Mouse (Mus musculus): ENCODE measurements at regions not wholly inside any gene's neighbourhood (a gene's known extent, or its start where the extent isn't known, plus 50 kb on each side); places are given as distances from the start of the nearest gene placed in this dataset.

GRCm38 (mm10) chr16:29706996-29707395 is 127.9 kb downstream of the Opa1 start:
- Histone ChIP-seq H3K27me3 (no peaks in the 10 kb centered on the region), H3K36me3 (no peaks in the 10 kb centered on the region), H3K27ac (replicated peaks) (no peak overlapping the region), H3K9me3 (replicated peaks) (no peaks in the 10 kb centered on the region), H3K4me3 (replicated peaks) (no peak overlapping the region), H3K4me1 (no peaks in the 10 kb centered on the region), H3K4me2 (replicated peaks) (no peak overlapping the region), H3K9ac (no peak overlapping the region)
- no peak for ATAC-seq (ENCODE audit: insufficient number of reproducible peaks, low FRiP score, low TSS enrichment, low read depth)
- 90% methylated on average over 4 of the region's 4 CpGs for WGBS

- no peaks in the 10 kb centered on the region for H3K4me1 ChIP-seq
- H3K4me3 ChIP-seq (replicated peaks) = no peak overlapping the region
- no peak for ATAC-seq (ENCODE audit: insufficient number of reproducible peaks, low FRiP score, low TSS enrichment, low read depth)
- 89% methylated on average over 11 of the region's 11 CpGs for WGBS
- no peak overlapping the region for H3K4me2 ChIP-seq (replicated peaks)
- H3K27me3 ChIP-seq = no peaks in the 10 kb centered on the region
- H3K36me3 ChIP-seq = no peaks in the 10 kb centered on the region
- H3K9ac ChIP-seq = no peak overlapping the region
- no peak overlapping the region for H3K27ac ChIP-seq (replicated peaks)
- no peaks in the 10 kb centered on the region for H3K9me3 ChIP-seq (replicated peaks)
These were observed 128.5 kb downstream of the Opa1 start for GRCm38 (mm10) chr16:29707656-29708055.

- H3K27me3 ChIP-seq = no peaks in the 10 kb centered on the region
- H3K27ac ChIP-seq (replicated peaks) = no peak overlapping the region
- H3K36me3 ChIP-seq = no peaks in the 10 kb centered on the region
- no peak for ATAC-seq (ENCODE audit: insufficient number of reproducible peaks, low FRiP score, low TSS enrichment, low read depth)
- H3K9ac ChIP-seq = no peak overlapping the region
- H3K4me3 ChIP-seq (replicated peaks) = no peak overlapping the region
- no peaks in the 10 kb centered on the region for H3K9me3 ChIP-seq (replicated peaks)
- H3K4me2 ChIP-seq (replicated peaks) = no peak overlapping the region
- WGBS = 71% methylated on average over 4 of the region's 4 CpGs
- peaks cover 5% of the 10 kb centered on the region; the same call in 1 of the 2 replicates for H3K4me1 ChIP-seq
These were observed 129.9 kb downstream of the Opa1 start for GRCm38 (mm10) chr16:29709072-29709471.

GRCm38 (mm10) chr16:29711386-29711785 is 132.3 kb downstream of the Opa1 start:
- no peak overlapping the region for H3K9ac ChIP-seq
- ATAC-seq (ENCODE audit: insufficient number of reproducible peaks, low FRiP score, low TSS enrichment, low read depth) = no peak
- H3K9me3 ChIP-seq (replicated peaks) = no peaks in the 10 kb centered on the region
- H3K4me2 ChIP-seq (replicated peaks) = no peak overlapping the region
- H3K27me3 ChIP-seq = no peaks in the 10 kb centered on the region
- peaks cover 13% of the 10 kb centered on the region for H3K4me1 ChIP-seq
- no peak overlapping the region for H3K27ac ChIP-seq (replicated peaks)
- H3K36me3 ChIP-seq = no peaks in the 10 kb centered on the region
- no peak overlapping the region for H3K4me3 ChIP-seq (replicated peaks)

- Histone ChIP-seq H3K4me1 (peaks cover 13% of the 10 kb centered on the region), H3K36me3 (no peaks in the 10 kb centered on the region), H3K27ac (replicated peaks) (no peak overlapping the region), H3K9me3 (replicated peaks) (no peaks in the 10 kb centered on the region), H3K27me3 (no peaks in the 10 kb centered on the region), H3K4me2 (replicated peaks) (no peak overlapping the region), H3K9ac (no peak overlapping the region), H3K4me3 (replicated peaks) (no peak overlapping the region)
- WGBS = 72% methylated on average over 12 of the region's 12 CpGs
- ATAC-seq (ENCODE audit: insufficient number of reproducible peaks, low FRiP score, low TSS enrichment, low read depth) = no peak; the same call in 1 of the 2 replicates
These were observed 133.0 kb downstream of the Opa1 start for GRCm38 (mm10) chr16:29711912-29712681.

GRCm38 (mm10) chr16:29714612-29715127 is 135.5 kb downstream of the Opa1 start:
- Histone ChIP-seq H3K9me3 (replicated peaks) (no peaks in the 10 kb centered on the region), H3K27me3 (no peaks in the 10 kb centered on the region), H3K9ac (no peak overlapping the region), H3K36me3 (no peaks in the 10 kb centered on the region), H3K27ac (replicated peaks) (no peak overlapping the region), H3K4me1 (peaks cover 20% of the 10 kb centered on the region), H3K4me2 (replicated peaks) (no peak overlapping the region), H3K4me3 (replicated peaks) (no peak overlapping the region)
- peak; percentile 34 for ATAC-seq (ENCODE audit: insufficient number of reproducible peaks, low FRiP score, low TSS enrichment, low read depth)
- 29% methylated on average over 10 of the region's 10 CpGs for WGBS

- no peak for ATAC-seq (ENCODE audit: insufficient number of reproducible peaks, low FRiP score, low TSS enrichment, low read depth)
- Histone ChIP-seq H3K4me2 (replicated peaks) (no peak overlapping the region), H3K4me3 (replicated peaks) (no peak overlapping the region), H3K4me1 (peaks cover 19% of the 10 kb centered on the region), H3K9me3 (replicated peaks) (no peaks in the 10 kb centered on the region), H3K36me3 (no peaks in the 10 kb centered on the region), H3K9ac (no peak overlapping the region), H3K27ac (replicated peaks) (no peak overlapping the region), H3K27me3 (no peaks in the 10 kb centered on the region)
- 28% methylated on average over 10 of the region's 10 CpGs for WGBS
These were observed 139.8 kb downstream of the Opa1 start for GRCm38 (mm10) chr16:29718965-29719364.

- no peaks in the 10 kb centered on the region for H3K27me3 ChIP-seq
- peaks cover 10% of the 10 kb centered on the region for H3K4me1 ChIP-seq
- no peak overlapping the region for H3K4me3 ChIP-seq (replicated peaks)
- 70% methylated on average over 23 of the region's 23 CpGs for WGBS
- no peak overlapping the region for H3K9ac ChIP-seq
- no peaks in the 10 kb centered on the region for H3K36me3 ChIP-seq
- no peak overlapping the region for H3K27ac ChIP-seq (replicated peaks)
- H3K4me2 ChIP-seq (replicated peaks) = no peak overlapping the region
- ATAC-seq (ENCODE audit: insufficient number of reproducible peaks, low FRiP score, low TSS enrichment, low read depth) = no peak
- H3K9me3 ChIP-seq (replicated peaks) = no peaks in the 10 kb centered on the region
These were observed 140.7 kb downstream of the Opa1 start for GRCm38 (mm10) chr16:29719571-29720451.

GRCm38 (mm10) chr16:29725153-29725552 is 146.0 kb downstream of the Opa1 start:
- H3K9ac ChIP-seq = no peak overlapping the region
- peaks cover 21% of the 10 kb centered on the region for H3K4me1 ChIP-seq
- no peak overlapping the region for H3K27ac ChIP-seq (replicated peaks)
- no peaks in the 10 kb centered on the region for H3K36me3 ChIP-seq
- no peak for ATAC-seq (ENCODE audit: insufficient number of reproducible peaks, low FRiP score, low TSS enrichment, low read depth)
- no peaks in the 10 kb centered on the region for H3K9me3 ChIP-seq (replicated peaks)
- no peak overlapping the region for H3K4me3 ChIP-seq (replicated peaks)
- peaks cover 13% of the 10 kb centered on the region; the same call in 1 of the 2 replicates for H3K27me3 ChIP-seq
- 56% methylated on average over 5 of the region's 5 CpGs for WGBS
- H3K4me2 ChIP-seq (replicated peaks) = no peak overlapping the region

GRCm38 (mm10) chr16:29725563-29725962 is 146.4 kb downstream of the Opa1 start:
- Histone ChIP-seq H3K9me3 (replicated peaks) (no peaks in the 10 kb centered on the region), H3K36me3 (no peaks in the 10 kb centered on the region), H3K27me3 (peaks cover 13% of the 10 kb centered on the region; the same call in 1 of the 2 replicates), H3K4me2 (replicated peaks) (no peak overlapping the region), H3K27ac (replicated peaks) (no peak overlapping the region), H3K9ac (no peak overlapping the region), H3K4me3 (replicated peaks) (no peak overlapping the region), H3K4me1 (peaks cover 23% of the 10 kb centered on the region)
- WGBS = 50% methylated on average over 4 of the region's 4 CpGs
- ATAC-seq (ENCODE audit: insufficient number of reproducible peaks, low FRiP score, low TSS enrichment, low read depth) = no peak

GRCm38 (mm10) chr16:29727397-29727796 is 148.3 kb downstream of the Opa1 start:
- no peak for ATAC-seq (ENCODE audit: insufficient number of reproducible peaks, low FRiP score, low TSS enrichment, low read depth)
- 80% methylated on average over 7 of the region's 7 CpGs for WGBS
- no peaks in the 10 kb centered on the region for H3K9me3 ChIP-seq (replicated peaks)
- H3K27ac ChIP-seq (replicated peaks) = no peak overlapping the region
- H3K4me2 ChIP-seq (replicated peaks) = no peak overlapping the region
- H3K36me3 ChIP-seq = no peaks in the 10 kb centered on the region
- no peak overlapping the region for H3K9ac ChIP-seq
- H3K4me3 ChIP-seq (replicated peaks) = no peak overlapping the region
- peaks cover 20% of the 10 kb centered on the region for H3K4me1 ChIP-seq
- peaks cover 13% of the 10 kb centered on the region; the same call in 1 of the 2 replicates for H3K27me3 ChIP-seq

Measured in embryonic facial prominence, embryonic 15.5 days (tissue).